Mouse (Mus musculus): ENCODE results near the gene Mblac2.

Mblac2 gene

GRCm38 (mm10) chr13:81740898-81741297 lies 29.8 kb downstream of the Mblac2 start:
- DNase-seq = no peak

- no peak for DNase-seq
Measured at GRCm38 (mm10) chr13:81743391-81744091, 32.4 kb downstream of the Mblac2 start.

DNA sequence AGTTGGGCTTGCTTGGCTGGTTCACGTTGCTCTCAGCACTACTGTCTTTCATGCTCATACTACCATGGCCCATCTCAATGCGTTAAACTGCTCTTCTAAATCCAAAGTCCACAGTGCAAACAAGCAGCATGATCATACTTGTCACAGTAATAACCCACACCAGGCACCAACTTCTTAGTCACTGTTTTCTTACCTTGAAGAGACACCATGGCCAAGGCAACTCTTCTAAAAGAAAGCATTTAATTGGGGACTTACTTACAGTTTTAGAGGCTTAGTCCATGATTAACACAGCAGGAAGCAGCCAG lies 32.9 kb downstream of the Mblac2 start:
- no peak for DNase-seq

DNA sequence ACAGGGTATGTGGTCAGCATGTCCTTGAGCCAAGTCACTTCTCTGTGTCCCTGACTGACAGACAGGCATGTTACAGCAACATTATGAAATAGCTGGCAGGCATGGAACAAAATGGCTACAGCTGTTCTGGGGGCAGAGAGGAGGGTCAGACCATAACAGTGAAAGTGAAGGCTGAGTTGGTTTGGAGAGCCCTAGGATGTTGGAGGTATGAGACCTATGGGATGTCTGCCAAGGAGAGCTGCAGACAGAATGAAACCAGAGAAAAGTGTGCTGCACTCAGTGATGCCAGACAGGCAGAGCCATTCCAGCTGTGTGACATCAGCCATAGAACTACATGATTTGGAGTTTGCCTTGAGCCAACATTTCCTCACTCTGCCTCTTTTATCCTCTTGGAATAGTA lies 43.7 kb downstream of the Mblac2 start:
- no peak for DNase-seq

GRCm38 (mm10) chr13:81755324-81755723 lies 44.2 kb downstream of the Mblac2 start:
- DNase-seq = no peak

DNA sequence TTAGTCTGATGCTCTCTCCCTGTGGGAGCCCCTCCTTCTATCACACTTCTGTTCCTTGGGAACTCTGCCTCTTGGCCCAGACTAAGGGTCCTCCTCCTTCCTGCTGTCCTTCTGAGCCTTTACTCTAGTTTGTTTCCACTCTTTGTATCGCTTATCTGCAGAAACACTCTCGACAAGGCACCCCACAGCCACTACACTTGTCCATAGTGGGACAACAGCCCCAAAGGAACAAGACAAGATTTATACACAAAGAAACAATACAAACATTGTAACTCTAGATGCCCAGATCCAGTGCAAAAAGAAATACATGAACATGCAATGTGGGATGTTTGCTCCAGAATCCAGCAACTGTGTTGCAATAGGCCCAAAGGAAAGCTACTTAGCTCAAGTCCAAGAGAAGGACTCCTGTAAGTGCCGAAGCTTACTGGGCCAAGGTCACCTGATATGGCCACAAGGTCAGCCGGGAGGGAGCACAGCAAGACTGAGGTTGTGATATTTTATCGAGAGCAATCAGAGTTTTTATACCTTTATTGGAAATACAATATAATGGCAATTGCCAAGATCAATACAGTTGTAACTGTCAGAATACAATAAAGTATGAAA lies 46.0 kb downstream of the Mblac2 start:
- no peak for DNase-seq

DNA sequence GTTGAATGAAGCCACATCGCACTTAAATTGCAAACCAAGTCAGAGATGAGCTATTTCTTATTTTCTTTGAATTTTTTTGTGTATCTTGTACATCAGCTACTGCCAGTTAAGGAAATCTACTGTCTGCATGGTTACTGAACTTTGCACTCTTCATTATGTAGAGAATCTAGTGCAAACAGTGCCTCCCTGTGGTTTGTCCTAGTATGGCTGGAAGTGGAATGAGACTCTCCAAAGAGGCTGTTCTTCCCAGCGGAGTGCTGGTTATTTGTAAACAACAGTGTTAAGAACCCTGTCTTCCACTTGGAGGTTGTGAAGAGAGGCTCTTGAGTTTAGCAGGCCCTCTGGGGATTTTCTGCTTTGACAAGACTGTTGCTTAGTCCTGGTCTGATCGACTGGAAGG lies 49.2 kb downstream of the Mblac2 start:
- peak; percentile 29 to 48 for DNase-seq

GRCm38 (mm10) chr13:81761566-81762186 lies 50.5 kb downstream of the Mblac2 start:
- peak; percentile 18 to 52 for DNase-seq

DNA sequence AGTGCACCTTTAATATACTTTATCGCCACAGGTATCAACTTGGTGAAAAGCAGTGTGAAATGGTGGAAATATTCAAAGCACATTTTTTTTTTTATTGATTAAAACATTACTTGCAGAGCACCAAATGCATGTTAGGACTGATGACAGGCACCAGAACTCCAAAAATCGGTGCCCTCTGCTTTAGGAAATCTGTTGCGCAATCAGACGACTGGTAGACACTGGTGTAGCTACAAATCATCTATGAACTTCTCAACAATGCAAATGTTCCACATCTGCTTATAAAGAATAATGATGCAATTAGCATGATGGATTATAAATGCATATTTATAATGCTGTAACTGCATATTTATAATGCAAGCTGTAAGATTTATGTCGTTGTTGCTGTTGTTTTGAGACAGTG lies 53.0 kb downstream of the Mblac2 start:
- no peak for DNase-seq

- peak; percentile 79 to 82 for DNase-seq
Measured at GRCm38 (mm10) chr13:81767038-81767659, 56.0 kb downstream of the Mblac2 start.

- DNase-seq = no peak
Measured at GRCm38 (mm10) chr13:81776217-81776616, 65.1 kb downstream of the Mblac2 start.

- DNase-seq = peak in 1 of 2 experiments; percentile 14
Measured at GRCm38 (mm10) chr13:81782475-81782874, 71.3 kb downstream of the Mblac2 start.

DNA sequence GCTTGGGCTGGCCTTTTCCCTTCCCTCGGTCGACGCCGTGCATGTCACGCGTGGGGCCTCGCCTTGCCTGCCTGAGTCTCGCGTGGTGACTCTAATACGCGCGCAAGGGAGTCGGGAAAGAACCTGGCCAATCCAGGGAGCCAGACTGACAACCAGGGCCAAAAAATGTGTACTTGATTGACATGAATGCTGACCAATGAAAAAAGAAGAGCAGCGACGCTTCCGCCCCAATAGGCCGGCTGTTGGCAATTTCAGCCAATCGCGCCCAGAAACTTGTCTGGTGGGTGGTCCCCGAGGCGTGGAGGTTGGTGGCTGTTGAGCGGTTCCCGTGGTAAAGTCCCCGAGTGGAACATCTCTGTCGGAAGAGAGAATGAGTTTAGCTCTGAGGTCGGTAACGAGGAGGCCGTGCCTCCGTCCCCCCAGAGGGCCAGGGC lies 71.8 kb downstream of the Mblac2 start, which contains the start of gene Cetn3:
Gene Cetn3, plus strand, starts transcription at position 107 of the 434 bp plus-strand sequence.
- peak; percentile 89 to 93 for DNase-seq

- DNase-seq = peak; percentile 95 to 97
Measured at GRCm38 (mm10) chr13:81783405-81784342, 72.5 kb downstream of the Mblac2 start.

DNA sequence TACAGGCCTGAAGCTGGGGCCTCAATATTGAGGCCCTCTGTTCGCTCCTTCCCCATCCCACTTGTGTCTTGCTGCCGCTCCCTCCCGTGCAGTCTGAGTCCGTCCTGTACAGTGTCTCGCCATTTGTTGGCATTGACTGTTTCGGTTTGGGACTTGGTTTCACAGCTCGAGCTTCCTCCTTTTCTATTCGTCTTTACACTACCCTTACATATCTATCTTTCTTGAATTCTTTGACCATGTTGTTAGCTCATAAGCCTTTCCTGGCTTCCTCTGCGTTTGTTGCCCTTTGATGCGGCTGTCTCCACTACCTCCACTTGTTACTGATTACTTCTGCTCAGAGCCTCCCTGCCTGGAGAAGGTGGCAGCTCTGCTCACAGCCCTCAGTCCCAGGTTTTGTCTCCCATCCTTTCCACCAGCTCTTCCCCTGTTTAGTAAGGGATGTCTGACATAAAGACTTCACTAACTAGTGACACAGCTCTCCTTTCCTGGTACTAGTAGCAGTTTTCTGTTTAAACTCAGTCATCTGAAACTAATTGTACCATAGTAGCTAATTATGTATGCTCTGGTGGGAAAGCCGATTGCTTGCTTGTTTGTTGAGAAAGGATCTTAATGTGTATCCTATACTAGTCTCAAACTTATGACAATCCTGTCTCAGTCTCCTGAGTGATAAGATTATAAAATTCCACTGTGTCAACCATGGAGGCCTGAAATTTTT lies 74.8 kb downstream of the Mblac2 start:
- peak; percentile 12 to 41 for DNase-seq

GRCm38 (mm10) chr13:81790160-81790559 lies 79.0 kb downstream of the Mblac2 start:
- no peak for DNase-seq

DNA sequence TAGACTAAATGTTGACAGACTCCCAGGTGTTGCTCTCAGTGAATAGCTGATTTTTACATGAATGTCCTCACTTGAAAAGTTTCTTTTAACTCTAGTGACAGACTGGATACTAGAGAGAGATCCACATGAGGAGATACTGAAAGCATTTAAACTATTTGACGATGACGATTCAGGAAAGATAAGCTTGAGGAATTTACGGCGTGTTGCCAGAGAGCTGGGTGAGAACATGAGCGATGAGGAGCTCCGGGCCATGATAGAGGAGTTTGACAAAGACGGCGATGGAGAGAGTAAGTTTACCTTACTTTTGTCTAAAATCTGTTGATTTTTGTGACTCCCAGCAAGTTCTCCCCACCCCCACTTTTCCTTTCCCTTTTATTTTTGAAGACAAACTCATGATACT lies 80.7 kb downstream of the Mblac2 start:
- no peak for DNase-seq

DNA sequence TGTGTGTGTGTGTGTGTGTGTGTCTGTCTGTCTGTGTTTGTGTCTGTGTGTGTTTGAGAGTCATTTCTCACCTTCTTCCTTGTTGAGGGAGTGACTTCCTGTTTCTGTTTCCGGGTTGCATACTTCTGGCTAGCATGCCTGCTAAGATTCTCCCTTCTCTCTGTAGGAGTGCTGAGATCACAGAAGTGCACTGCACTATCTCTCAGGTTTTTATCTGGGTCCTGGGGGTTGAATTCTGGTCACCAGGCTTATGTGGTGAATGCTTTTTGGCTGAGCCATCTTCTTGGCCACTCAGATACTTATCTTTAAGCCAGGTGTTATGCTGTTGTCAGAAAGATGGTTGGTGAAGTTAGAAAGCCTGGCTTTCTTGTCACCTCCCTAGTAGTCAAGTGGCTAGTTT lies 82.7 kb downstream of the Mblac2 start:
- DNase-seq = no peak

DNA sequence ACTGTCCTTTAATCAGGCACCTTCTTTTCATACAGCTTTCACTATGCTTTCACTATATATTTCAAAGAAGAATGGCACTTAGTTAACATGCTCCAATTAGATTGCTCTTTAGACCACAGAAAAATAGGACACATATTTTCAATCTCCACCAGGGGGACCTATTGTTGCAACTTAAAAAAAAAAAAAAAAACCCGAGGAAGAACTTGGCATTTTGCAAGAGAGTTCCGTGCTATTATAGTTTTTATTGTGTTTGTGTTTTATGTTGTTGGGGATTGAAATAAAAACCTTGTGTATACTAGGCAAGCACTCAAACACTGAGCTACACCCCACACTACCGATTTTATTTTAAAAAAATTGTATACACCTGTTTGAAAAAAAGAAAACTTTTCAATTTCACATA lies 90.0 kb downstream of the Mblac2 start:
- no peak for DNase-seq

All from cerebellum, postnatal 36 days (tissue).